Mouse (Mus musculus) urinary bladder, postnatal 36 days (tissue): Measurements from ENCODE around the gene Exoc8.

Experiments
- DNase-seq, 2 experiments: peaks; one replicate each; pipeline ENCODE4 v3.0.0; 2022; ENCODE audit warnings: low spot score in 2 of 2, mixed read lengths in 1 of 2

Exoc8 gene

DNA sequence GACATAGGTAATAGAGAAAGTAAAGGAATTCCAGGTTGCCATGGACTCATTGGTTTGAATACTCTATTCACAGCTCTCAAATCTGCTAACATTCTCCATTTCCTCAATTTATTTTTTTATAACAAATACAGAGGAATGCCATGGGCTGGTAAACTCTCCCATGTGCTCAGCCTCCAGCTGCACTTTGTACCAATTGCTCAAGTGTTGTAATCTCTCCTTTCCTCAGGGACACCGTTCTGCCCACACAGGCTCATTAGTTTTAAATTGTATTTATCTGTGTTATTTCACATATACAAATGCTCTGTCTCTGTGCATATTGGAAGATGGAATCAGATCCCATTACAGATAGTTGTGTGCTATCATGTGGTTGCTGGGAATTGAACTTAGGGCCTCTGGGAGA is 44.0 kb downstream of the Exoc8 start:
- DNase-seq, result no peak

DNA sequence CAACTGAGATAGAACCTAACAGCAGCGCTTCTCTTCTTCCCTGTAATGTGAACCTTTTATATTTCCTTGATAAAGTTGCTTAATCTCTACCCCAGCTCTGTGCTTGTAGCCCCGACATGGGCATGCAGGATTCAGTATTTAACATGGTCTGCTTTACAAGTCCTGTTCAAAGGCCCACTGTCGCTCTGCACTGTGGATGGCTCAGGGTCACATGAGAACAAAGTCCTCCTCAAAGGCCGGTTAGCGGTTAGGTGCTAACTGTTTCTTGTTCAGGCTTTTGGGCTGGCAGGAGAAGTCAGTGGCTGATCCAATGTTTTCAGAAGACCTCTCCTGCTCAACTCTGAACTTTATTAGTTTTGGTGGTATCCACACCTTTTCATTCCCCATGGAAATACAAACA is 51.9 kb downstream of the Exoc8 start:
- no peak for DNase-seq

DNA sequence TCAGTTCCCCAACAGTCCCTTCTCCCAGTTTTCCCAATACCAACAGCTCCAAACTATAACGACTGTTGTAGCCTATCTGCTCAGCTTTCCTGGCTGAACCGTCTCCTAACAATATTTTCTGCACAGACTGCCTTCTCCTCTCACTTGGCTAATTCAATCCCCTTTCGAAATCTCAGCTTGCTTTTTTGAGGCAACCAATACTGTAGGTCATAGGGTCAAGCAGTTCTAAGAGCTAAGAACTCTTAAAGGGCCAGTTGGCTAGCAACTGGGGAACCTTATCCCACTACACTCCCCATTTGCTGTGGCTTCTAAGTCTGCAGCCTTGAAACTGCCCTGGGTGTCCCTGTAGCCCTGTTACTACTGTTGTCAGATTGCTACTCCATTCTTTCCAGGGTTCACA is 52.4 kb downstream of the Exoc8 start:
- DNase-seq, result no peak
